Mouse (Mus musculus) kidney, postnatal 25 days (tissue): ENCODE data around the gene Uhrf1bp1.
"Not testable (repeated sequence)": the region's sequence is repeated elsewhere in the genome, so short reads cannot be mapped to it uniquely, and the experiment has no call there.

Source experiments
- DNase-seq, 2 experiments: peaks; one replicate each; pipeline ENCODE4 v3.0.0; 2021; ENCODE audit warnings: mixed read lengths in 2 of 2

Uhrf1bp1 gene

DNA sequence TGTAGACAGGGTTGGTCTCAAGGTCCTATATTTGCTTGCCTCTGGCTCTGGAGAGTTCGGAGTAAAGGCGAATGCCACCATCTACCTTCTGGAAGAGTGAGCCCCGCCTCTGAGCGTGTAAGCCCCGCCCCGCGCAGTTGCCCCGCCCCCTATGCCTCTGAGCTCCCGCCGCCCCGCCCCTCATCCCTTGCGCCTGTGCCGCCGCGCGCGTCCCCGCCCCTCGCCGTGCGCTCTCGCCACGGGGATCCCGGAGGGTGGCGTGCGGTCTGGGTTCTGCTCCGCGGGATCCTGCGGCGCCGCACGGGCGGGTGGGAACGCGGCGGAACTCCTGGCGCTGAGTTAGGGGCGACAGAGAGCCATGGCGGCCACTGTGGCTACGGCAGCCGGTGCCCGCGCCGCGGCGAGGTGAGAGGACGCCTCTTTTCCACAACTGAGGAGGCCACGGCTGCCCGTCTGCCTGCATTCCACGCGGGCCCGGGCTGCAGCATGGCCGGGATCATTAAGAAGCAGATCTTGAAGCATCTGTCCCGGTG, at the start of gene Uhrf1bp1:
Gene Uhrf1bp1 (plus strand): TSS at position 177 of the 533 bp plus-strand sequence.
- peak; percentile 92 to 94 for DNase-seq

DNA sequence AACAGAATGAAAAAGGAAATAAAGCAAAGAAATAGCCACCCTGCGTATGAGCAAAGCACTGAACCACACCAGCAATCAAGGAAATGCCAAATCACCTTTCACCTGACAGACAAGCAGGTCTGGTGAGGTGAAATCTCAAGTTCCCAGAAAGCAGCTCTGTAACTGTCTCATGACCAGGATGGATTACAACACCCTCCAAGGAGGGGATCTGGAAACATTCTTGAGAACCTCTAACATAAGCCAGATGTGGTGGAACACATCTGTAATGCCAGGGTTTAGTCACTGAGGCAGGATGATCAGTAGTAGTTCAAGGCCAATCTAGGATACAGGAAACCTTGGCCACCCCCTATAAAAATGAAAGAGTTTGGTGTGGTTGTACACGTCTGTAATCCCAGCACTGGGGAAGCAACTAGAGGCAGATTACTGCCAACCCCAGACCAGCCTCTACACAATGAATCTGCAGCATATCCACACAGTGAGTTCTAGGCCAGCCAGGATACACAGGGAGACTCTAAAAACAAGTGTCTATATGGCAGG, 48.6 kb upstream of the Uhrf1bp1 start:
- no peak for DNase-seq

DNA sequence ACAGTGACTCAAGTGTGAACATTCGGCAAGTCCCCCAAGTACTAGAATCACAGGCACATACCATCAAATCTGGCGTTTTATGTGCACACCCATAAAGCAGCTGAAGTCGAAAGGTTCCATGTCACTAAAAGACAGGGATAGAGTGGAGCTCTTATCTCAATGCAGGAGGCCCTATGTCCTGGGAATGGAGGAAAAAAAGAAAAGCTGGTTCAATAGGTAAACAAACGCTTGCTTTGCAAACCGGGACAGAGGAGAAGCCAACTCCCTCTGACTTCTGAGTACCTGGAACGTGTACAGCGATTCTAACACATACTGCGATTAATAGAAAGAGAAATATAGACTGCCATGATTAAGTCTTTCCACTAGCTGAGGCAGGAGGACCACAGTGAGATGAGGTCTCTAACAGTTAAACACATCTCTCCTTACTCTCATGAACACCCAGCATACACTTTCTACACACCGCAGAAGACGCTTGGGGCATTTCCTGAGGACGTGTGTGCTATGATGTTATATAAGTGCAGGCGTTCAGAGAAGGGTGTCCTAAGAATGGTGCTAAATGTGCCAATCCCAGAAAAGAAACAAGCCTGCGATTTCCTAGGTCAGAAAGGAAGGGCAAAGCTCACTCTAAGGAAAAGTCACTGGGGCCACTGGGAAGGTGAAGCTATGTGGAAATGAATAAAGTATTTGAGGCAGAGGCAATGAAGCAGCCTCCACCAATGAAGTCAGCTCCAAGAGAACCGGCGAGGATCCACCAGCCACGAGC, 45.5 kb upstream of the Uhrf1bp1 start:
- DNase-seq, result no peak

DNA sequence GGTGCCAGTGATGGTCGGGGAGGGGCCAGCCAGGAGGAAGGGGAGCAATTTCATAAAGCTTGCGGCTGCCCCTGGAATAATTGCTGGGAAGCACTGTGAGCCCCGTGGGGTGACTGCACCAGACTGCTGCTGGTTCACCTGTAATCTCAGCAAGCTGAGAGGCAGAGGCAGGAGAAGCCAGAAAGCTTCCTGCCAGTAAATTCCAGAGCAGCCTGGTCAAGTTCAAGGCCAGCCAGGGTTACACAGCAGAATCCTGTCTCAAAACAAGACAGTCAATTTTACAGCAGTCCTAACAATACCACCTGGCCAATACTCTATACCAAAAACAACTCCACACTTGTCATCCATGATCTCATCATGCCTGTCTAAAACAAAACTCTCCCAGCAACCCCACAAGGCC, 44.3 kb upstream of the Uhrf1bp1 start:
- DNase-seq, result no peak

DNA sequence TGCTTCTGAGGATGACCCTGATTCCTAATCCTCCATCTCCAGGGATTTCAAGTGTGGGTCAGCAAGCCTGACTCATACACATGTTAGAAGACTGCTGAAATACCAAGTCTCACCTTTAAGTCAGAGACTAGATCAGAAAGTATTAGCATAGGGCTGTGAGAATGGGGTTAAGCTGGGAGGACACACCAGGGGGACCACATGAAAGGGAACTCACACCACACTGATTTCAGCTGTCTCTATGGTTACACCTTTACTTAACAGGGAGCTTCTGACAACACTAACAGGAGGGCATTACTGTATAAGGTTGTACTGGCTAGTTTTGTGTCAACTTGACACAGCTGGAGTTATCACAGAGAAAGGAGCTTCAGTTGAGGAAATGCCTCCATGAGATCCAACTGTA, 41.6 kb upstream of the Uhrf1bp1 start:
- no peak for DNase-seq

DNA sequence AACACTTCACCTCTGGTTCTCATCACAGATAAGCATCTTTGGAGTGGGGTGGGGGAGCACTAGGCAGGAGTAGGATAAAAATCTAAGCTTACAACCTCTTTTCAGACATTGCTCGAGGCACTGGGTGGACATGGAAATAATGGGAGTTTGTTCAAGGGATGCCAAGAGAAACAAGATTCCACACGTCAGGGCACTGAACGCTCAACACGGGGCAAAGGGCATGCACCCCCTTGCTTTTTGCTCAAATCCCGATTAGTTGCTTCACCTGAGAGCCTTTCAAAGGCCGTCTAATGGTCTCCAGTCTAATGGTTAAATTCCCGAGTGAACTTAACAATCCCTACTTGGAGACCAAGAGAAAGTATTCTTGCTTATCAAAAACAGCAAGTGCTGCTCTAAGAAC, 37.2 kb upstream of the Uhrf1bp1 start:
- peak in 1 of 2 experiments; percentile 24 for DNase-seq

DNA sequence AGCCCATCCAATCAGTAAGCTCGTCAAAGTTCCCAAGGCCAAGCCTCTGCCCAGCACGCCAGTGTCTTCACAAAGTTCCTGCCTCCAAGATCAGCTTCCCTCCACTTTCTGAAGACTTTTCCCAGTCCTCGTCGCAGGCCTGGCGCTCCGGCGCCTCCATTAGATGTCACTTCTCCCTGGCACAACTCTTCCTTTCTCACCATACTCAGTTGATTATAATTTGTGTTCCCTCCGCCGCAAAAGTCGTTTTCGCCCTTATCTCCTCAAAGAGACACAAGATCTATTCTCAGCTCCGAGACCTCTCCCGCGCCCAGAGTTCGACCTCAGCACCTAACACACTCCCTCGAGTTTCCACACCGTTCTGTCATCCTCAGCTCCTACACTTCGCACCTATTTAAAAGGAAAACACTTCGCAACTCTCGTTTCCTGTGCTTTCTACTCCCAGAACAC, 36.7 kb upstream of the Uhrf1bp1 start:
- DNase-seq, result peak; percentile 27 to 55

DNA sequence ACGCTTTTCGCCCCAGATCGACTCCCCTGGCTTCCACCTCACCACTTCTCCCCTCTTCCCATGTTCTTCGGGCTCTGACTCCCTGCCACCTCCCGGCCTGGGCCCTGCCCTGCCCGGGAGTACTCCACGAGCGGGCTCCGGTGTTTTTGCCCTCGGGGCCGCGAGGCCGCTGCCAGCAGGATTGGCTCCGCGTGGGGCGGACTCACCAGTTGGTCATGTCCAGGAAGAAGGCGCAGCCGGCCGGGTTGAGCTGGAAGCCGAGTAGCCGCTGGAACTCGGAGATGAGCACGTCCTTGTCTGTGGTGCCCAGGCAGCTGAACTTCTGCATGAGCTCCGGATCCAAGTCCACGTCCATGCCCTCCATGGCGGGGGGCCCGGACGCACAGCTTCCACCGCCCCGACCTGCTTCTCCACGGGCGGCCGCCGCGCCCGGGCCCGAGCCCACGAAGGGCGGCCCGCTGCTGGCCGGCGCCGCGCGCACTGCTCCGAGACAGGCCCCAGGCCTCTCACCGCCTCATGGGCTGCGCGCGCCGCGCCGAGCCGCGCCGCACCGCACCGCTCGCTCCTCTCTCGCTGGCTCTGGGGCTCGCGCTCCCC, 36.2 kb upstream of the Uhrf1bp1 start:
- DNase-seq, result peak; percentile 66 to 86

DNA sequence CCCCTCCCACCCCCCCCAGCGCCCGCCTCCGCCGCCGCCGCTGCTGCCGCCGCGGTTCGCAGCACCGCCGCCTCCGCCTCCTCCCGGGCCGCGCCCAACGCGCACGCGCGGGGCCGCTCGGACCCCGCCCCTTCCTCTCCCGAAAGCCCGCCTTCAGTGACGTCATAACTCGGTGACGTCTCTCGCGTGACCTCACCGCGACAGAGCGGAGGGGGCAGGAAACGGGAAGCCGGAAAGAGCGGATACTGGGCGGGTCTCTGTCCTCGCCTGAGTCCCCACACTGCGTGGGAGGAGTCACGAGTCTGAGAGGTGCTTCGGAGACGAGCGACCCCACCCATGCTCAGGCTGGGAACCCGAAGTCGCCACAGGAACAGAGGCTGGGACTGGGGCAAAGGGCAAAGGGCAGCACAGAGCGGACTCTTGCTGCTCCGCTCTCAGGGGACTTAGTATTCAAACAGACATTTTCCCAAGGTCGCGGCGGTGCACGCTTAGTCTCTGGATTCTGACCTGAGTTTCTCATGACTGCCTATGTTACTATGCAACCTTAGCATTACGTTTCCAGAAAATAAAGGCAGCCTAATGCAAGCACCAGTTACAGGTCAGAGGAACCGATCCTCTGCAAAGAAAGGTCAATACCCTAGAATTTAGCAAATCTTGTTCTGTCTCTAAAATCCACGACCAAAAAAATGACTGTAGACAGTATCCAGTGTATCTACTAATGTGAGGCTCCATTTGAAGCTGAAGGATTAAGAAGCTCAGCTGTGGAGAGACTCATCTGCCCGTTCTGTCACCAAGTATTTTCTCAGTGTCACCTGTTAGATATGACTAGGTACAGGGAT, 35.5 kb upstream of the Uhrf1bp1 start, which contains the start of gene D17Wsu92e:
Gene D17Wsu92e (minus strand): TSS at position 81 of the 839 bp plus-strand sequence.
- peak; percentile 99 for DNase-seq

DNA sequence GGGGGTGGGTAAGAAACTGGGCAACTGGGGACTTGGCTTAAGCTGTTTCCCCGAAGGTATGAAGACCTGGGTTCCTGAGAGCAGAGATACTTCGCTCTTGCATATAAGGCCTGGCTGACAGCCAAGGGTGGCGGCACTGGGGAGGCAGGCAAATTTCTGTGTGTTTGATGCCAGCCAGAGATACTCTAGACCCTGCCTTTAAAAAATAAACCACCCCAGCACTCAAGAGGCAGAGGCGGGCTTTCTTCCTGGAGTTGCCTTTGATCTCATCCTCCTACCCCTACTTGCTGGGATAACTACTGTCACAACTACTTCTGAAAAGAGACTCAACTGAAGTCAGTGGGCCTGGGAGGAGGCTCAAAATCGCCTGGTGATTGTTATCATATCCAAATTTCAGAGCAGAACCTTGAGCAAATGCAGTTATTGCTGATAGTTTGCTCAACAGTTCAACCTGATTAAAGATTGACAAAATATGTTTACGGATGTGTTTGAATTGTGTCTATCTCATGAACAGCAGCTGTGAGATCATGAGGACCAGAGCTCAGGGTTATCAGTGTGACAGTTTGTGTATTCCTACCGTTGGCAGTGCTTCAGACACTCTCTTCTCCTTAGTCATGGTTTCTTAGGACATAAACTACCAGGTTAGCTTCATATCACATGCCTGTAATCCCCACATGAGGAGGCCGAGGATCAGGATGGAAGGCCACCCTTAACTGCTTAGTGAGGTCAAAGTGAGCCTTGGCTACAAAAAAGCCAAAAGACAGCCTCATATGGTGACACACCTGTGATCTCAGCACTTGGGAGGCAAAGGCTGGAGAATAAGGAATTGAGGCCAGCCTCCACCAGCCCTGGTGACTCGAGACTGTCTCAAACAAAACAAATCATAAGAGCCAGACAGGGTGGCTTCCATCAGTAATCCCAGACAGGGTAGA, 34.6 kb upstream of the Uhrf1bp1 start:
- DNase-seq, result peak; percentile 79 to 88

DNA sequence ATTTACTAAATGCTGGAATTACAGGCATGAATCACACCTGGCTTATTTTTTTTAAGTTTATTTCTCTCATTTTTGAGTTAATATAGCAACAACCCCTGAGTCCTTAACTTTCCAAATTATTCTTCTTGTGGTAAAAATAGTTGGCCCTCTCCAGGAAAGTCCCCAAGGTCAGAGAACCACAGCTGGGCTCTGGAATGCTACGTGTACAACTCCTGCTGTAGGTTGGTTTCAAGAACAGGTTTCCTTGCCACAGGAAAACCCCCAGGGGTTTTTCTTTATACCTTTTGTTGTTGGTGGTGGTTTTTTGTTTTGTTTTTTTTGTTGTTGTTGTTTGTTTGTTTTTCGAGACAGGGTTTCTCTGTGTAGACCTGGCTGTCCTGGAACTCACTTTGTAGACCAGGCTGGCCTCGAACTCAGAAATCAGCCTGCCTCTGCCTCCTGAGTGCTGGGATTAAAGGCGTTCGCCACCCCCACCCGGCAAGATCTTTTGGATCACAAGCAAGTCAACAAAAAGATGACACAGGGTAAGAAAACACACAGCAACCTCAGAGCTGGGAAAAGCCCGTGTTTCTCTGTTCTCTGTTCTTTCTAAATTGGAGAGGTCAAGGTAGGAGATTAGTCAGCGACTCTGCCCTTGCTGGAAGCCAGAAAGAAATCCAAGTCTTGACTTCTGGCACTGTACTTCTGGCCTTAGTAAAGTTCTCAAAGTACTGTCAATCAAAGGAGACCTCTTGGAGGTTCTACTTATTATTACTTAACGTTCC, 32.9 kb upstream of the Uhrf1bp1 start:
- DNase-seq, result no peak

DNA sequence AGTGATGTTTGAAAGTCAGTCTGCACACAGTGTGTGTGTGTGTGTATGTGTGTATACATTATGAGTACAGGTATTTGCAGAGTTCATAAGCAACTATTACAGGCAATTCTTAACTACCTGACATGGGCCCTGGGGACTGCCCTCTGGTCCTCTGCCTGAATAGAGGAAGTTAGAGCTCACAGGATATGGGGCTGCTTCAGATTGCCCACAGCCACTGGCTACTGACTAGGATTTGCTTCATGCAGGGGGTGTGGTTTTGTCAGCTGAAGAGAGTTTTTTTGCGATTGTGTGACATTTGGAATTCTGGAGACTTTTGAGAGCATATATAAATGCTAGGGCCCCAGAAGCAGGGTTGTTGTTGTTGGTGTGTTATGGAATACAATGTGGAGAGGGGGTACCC, 31.3 kb upstream of the Uhrf1bp1 start:
- DNase-seq, result no peak

DNA sequence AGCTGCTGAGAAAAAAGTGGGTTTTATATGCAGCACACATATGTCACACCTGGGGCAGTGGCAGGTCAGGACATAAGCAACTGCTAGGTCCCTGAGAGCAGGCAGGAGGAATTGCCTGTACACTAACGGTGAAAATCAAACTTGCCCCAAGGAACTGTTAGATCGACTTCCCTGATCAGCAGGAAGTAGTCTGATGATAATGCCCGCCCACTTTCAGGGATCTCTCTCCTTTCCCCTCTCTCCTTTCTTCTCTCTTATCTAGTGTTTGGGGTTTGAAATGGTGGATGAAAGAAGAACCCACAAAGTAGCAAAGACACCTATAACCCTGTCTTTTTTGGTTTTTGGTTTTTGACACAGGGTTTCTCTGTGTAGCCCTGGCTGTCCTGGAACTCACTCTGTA, 30.7 kb upstream of the Uhrf1bp1 start:
- DNase-seq, result no peak

DNA sequence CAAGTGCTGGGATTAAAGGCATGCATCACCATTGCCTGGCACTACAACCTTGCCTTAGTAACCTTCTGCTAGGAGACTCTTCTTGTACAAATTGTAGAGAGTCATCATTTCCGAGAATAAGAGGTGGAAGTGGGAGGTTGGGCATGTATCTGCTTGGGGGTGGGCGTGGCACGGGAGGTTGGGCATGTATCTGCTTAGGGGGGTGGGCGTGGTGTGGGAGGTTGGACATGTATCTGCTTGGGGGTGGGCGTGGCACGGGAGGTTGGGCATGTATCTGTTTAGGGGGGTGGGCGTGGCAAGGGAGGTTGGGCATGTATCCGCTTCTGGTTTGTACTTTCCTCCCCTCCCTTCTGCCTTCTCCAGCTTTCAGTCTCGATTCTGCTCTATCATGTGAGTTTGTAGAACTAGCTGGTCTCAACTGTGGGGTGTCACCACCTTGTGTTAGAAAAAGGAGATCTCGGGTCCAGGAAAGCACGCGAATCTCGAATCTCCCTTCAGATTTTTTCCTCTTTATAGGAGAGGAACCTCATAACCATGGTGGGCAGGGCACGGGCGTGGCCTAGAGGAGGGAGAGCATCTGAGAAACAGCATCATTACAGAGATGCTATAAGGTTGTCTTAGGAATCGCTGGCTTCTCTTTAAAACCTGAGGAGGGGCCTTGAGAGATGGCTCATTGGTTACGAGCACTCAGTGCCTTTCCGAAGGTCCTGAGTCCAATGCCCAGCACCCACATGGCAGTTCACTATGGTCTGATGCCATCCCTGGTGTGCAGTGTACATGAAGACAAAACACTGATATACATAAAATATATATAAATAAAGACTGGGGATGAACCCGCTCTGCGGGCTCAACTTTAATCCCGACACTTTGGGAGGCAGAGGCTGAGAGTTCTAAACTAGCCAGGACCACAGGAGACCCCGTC, 30.0 kb upstream of the Uhrf1bp1 start:
- peak; percentile 82 to 90 for DNase-seq

DNA sequence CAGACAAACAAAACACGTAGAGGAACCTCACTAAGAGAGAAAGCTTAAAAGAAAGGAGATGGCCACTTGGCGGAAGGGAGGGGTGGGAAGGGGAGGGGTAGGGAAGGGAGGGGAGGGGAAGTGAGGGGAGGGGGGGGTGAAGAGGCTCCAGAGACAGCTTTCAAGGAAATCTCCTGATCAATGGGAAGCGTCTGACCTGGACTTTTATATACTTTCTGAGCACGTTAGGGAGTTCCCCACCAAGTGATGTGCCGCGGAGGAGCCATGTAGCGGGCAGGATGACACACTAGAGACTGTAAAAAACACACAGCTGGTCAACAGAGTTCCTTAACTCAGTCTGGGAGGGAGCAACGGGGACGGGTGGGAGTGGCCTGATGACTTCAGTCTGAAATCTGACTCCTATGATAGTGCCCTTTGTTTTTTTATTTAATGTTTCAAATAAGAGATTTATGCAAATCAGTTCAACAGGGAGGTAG, 29.3 kb upstream of the Uhrf1bp1 start:
- peak; percentile 43 to 51 for DNase-seq

DNA sequence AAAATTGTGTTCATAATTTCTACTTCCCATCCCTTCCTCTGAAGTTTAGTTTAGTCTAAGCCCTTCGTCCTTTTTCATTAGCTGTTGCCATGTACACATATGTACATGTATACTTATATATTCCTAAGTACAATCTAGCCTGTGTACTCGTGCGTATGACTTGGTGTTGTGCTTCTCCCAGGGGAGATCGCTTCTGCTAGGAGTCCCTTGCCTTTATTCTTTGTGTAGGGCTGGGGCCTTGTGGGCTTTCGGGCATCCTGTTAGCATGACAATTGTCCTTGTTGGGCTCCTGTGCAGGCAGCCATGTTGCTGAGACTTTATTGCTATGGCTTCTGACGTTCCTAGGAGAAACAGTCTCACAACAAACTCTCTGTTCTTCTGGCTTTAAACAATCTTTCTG, 28.7 kb upstream of the Uhrf1bp1 start:
- no peak for DNase-seq

DNA sequence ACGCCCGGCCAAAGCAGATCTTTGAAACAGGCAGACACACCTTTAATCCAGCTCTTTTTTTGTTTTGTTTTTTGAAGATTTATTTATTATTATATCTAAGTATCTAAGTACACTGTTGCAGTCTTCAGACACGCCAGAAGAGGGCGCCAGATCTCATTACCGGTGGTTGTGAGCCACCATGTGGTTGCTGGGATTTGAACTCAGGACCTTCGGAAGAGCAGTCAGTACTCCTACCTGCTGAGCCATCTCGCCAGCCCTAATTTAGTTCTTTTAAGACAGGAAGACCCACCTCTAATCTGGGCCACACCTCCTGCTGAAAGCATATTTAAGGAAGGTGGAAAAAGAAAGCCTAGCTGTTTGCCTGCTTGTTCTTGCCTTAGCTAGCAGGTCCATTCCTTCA, 25.8 kb upstream of the Uhrf1bp1 start:
- peak in 1 of 2 experiments; percentile 46 for DNase-seq

DNA sequence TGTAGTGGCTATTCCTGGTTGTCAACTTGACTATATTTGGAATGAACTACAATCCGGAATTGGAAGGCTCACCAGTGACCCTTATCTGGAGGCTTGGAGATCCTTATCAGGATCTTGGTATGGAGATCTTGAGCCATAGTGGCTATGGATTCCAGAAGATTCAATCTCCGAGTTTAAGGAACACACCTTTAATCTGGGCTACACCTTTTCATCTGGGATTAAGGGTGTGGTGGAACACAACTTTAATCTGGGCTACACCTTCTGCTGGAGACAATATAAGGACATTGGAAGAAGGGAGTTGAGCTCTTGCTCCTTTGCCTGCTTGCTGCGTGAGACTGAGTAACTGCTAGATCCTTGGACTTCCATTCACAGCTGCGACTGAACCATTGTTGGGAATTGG, 18.4 kb upstream of the Uhrf1bp1 start, which contains the start of gene Snrpc:
Gene Snrpc (plus strand): TSS at position 301 of the 400 bp plus-strand sequence.
- DNase-seq, result not testable (repeated sequence)

DNA sequence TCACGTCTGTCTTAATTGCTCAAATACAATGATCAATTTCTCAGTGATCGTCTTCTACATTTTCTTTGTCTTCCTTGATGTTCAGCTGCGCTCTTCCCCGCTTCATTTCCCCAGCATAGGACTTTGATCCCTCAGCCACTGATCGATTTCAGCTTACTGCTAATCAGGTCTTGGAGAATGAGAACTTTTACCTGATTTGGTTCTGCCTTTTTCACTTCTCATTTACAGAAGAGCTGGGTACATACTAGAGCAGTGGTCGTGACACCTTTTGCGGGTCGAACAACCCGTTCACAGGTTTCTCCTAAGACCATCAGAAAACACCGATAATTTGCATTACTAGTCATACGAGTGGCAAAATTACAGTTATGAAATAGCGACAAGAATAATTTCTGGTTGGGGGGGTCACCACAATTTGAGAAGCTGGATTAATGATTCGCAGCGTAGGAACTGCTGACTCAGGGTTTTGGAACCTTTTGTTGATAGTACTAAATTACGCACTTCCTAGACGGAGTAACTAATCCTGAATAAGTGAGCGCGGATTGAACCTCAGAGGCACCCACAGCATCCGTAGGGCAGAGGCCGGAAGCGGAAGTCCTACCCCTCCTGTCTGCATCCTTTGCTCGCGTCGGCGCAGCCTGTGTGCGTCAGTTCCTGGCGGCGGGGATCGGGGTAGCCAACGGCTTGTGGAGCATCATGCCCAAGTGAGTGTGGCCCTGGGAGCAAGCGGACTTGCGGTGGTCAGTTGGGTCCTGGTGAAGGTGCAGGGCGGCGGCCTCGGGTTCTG, 16.6 kb upstream of the Uhrf1bp1 start:
- DNase-seq, result peak; percentile 96 to 99
